Mouse (Mus musculus) forebrain, postnatal 0 days (tissue): ENCODE measurements around the gene AC109138.7. TPM values are rescaled to one million over a fixed set of nuclear protein-coding genes. Genes with fewer than 3 reads are reported as not detected.

Source experiments
- ATAC-seq: fragments of 200-750 bp; cut with Nextera tagmentation; 2 replicates; pipeline ENCODE4 v1.8.0; 2017; ENCODE audit warnings: mild to moderate bottlenecking, moderate library complexity
- DNase-seq: peaks from one replicate; pipeline ENCODE4 v3.0.0-alpha.2; 2015
- H3K27ac ChIP-seq: fragments of 300-500 bp; sonication (generic); 2 replicates; pipeline ENCODE4 v1.5.1; 2014; ENCODE audit warnings: low read depth, mild to moderate bottlenecking, antibody characterized with exemption, low read length, moderate library complexity, mixed read lengths
- H3K27me3 ChIP-seq: fragments of 300-500 bp; sonication (generic); 2 replicates; pipeline ENCODE4 v1.6.1; 2014; ENCODE audit warnings: mild to moderate bottlenecking, low read length, mixed read lengths; ENCODE audit not compliant: insufficient read depth
- H3K36me3 ChIP-seq: fragments of 300-500 bp; sonication (generic); 2 replicates; pipeline ENCODE4 v1.6.1; 2014; ENCODE audit warnings: mild to moderate bottlenecking, moderate library complexity; ENCODE audit not compliant: insufficient read depth
- H3K4me1 ChIP-seq: fragments of 300-500 bp; sonication (generic); 2 replicates; pipeline ENCODE4 v1.6.1; 2014; ENCODE audit warnings: antibody characterized with exemption; ENCODE audit not compliant: insufficient read depth
- H3K4me2 ChIP-seq: fragments of 300-500 bp; sonication (generic); 2 replicates; pipeline ENCODE4 v1.6.1; 2014; ENCODE audit warnings: low read depth, mild to moderate bottlenecking, moderate library complexity
- H3K4me3 ChIP-seq: fragments of 300-500 bp; sonication (generic); 2 replicates; pipeline ENCODE4 v1.5.1; 2014; ENCODE audit warnings: low read depth, low read length, mixed read lengths
- H3K9ac ChIP-seq: fragments of 300-500 bp; sonication (generic); 2 replicates; pipeline ENCODE4 v1.6.1; 2014; ENCODE audit warnings: mild to moderate bottlenecking
- H3K9me3 ChIP-seq: fragments of 300-500 bp; sonication (generic); 2 replicates; pipeline ENCODE4 v1.6.1; 2016; ENCODE audit warnings: low read length
- CTCF ChIP-seq: sonication (generic); IDR thresholded peaks from 2 replicates; pipeline ENCODE4 v1.5.1; 2016; ENCODE audit warnings: antibody characterized with exemption, control low read depth, low read depth
- WGBS: fragments of 180-500 bp; shearing (Covaris S2); extraction: QIAGEN DNeasy Blood & Tissue Kit; methylation state at CpG from one replicate; pipeline ENCODE4 v1.1.7; 2014; 5-methylcytosine and 5-hydroxymethylcytosine counted together
- polyA plus RNA-seq: library from polyadenylated mRNA; unstranded; fragments of >200 nt; fragmentation: Nextera tagmentation; extraction: Ambion mirVana; gene quantifications from 2 replicates; pipeline ENCODE4 v1.2.1, GENCODE M21; 2015
- total RNA-seq: library from RNA; depleted of rRNA; stranded (reverse); fragments of >200 nt; gene quantifications from 2 replicates; pipeline ENCODE4 v1.2.3, GENCODE M21; 2014

AC109138.7 gene
- total and polyA plus RNA-seq, 2 experiments from 2014 or later, result not detected

GRCm38 (mm10) chr19:4201291-4201909 is 12.8 kb upstream of the AC109138.7 start, which contains the start of gene Rad9a:
Rad9a (minus strand) TSS chr19:4201662.
- Histone ChIP-seq H3K36me3 (peaks cover 18% of the 10 kb centered on the region), H3K4me1 (peaks cover 15% of the 10 kb centered on the region; the same call in 1 of the 2 replicates), H3K27ac (0 out of 2 replicates have a peak within 1 kb of the TSS, but pooled peaks have one; percentile 50), H3K4me3 (peak within 1 kb of the TSS; percentile 61), H3K4me2 (peak within 1 kb of the TSS; percentile 95), H3K27me3 (no peaks in the 10 kb centered on the region), H3K9ac (peak within 1 kb of the TSS; percentile 72), H3K9me3 (no peaks in the 10 kb centered on the region)
- DNase-seq (peak; percentile 97), ATAC-seq (peak; percentile 91)
- TF ChIP-seq CTCF, result no peak
- WGBS, result under 1% methylated on average over 34 of the region's 34 CpGs

GRCm38 (mm10) chr19:4202149-4202548 is 12.0 kb upstream of the AC109138.7 start:
- Histone ChIP-seq H3K4me3 (peak overlapping the region; percentile 61), H3K4me2 (peak overlapping the region; percentile 95), H3K9ac (peak overlapping the region; percentile 72), H3K9me3 (no peaks in the 10 kb centered on the region), H3K27ac (no peak overlapping the region), H3K27me3 (no peaks in the 10 kb centered on the region), H3K36me3 (peaks cover 11% of the 10 kb centered on the region), H3K4me1 (peaks cover 15% of the 10 kb centered on the region; the same call in 1 of the 2 replicates)
- DNase-seq (no peak), ATAC-seq (0 out of 2 replicates have a peak, but pooled peaks have one; percentile 2)
- no peak for TF ChIP-seq CTCF
- 31% methylated on average over 7 of the region's 7 CpGs for WGBS

- Histone ChIP-seq H3K9ac (no peak overlapping the region), H3K36me3 (peaks cover 1% of the 10 kb centered on the region; the same call in 1 of the 2 replicates), H3K27ac (no peak overlapping the region), H3K9me3 (no peaks in the 10 kb centered on the region), H3K4me3 (no peak overlapping the region), H3K4me2 (no peak overlapping the region), H3K27me3 (no peaks in the 10 kb centered on the region), H3K4me1 (peaks cover 15% of the 10 kb centered on the region; the same call in 1 of the 2 replicates)
- TF ChIP-seq CTCF, result no peak
- no peak for ATAC-seq
- no peak for DNase-seq
- WGBS, result 64% methylated on average over 3 of the region's 3 CpGs
Measured at GRCm38 (mm10) chr19:4203148-4203547, 11.0 kb upstream of the AC109138.7 start.

GRCm38 (mm10) chr19:4203604-4204326 is 10.4 kb upstream of the AC109138.7 start:
- TF ChIP-seq CTCF, result no peak
- no peak overlapping the region for H3K27ac ChIP-seq
- no peaks in the 10 kb centered on the region for H3K9me3 ChIP-seq
- peaks cover 15% of the 10 kb centered on the region; the same call in 1 of the 2 replicates for H3K4me1 ChIP-seq
- H3K9ac ChIP-seq, result no peak overlapping the region
- no peak overlapping the region for H3K4me3 ChIP-seq
- ATAC-seq (no peak), DNase-seq (no peak)
- no peaks in the 10 kb centered on the region for H3K27me3 ChIP-seq
- no peaks in the 10 kb centered on the region for H3K36me3 ChIP-seq
- no peak overlapping the region for H3K4me2 ChIP-seq
- 61% methylated on average over 13 of the region's 13 CpGs for WGBS

GRCm38 (mm10) chr19:4204889-4205288 is 9.3 kb upstream of the AC109138.7 start:
- H3K4me1 ChIP-seq, result peaks cover 15% of the 10 kb centered on the region; the same call in 1 of the 2 replicates
- no peaks in the 10 kb centered on the region for H3K36me3 ChIP-seq
- whole genome bisulfite sequencing, result 47% methylated on average over 4 of the region's 4 CpGs
- ATAC-seq (no peak), DNase-seq (no peak)
- H3K27ac ChIP-seq, result no peak overlapping the region
- H3K4me3 ChIP-seq, result no peak overlapping the region
- H3K4me2 ChIP-seq, result no peak overlapping the region
- no peak for TF ChIP-seq CTCF
- H3K9me3 ChIP-seq, result no peaks in the 10 kb centered on the region
- no peaks in the 10 kb centered on the region for H3K27me3 ChIP-seq
- no peak overlapping the region for H3K9ac ChIP-seq

GRCm38 (mm10) chr19:4206971-4207370 is 7.2 kb upstream of the AC109138.7 start:
- H3K4me3 ChIP-seq, result no peak overlapping the region
- TF ChIP-seq CTCF, result peak; percentile 92
- 0 out of 2 replicates have a peak, but pooled peaks cover 4% of the 10 kb centered on the region for H3K4me1 ChIP-seq
- no peaks in the 10 kb centered on the region for H3K27me3 ChIP-seq
- WGBS, result 2% methylated on average over 2 of the region's 2 CpGs
- ATAC-seq (peak; percentile 70), DNase-seq (peak; percentile 58)
- H3K9ac ChIP-seq, result no peak overlapping the region
- no peak overlapping the region for H3K27ac ChIP-seq
- H3K9me3 ChIP-seq, result no peaks in the 10 kb centered on the region
- H3K4me2 ChIP-seq, result no peak overlapping the region
- H3K36me3 ChIP-seq, result no peaks in the 10 kb centered on the region

GRCm38 (mm10) chr19:4208563-4208962 is 5.6 kb upstream of the AC109138.7 start:
- WGBS, result 77% methylated on average over 5 of the region's 5 CpGs
- DNase-seq, result no peak
- H3K36me3 ChIP-seq, result no peaks in the 10 kb centered on the region
- no peaks in the 10 kb centered on the region for H3K4me1 ChIP-seq
- no peaks in the 10 kb centered on the region for H3K9me3 ChIP-seq
- H3K4me2 ChIP-seq, result no peak overlapping the region
- H3K9ac ChIP-seq, result no peak overlapping the region
- H3K27ac ChIP-seq, result no peak overlapping the region
- peaks cover 1% of the 10 kb centered on the region; the same call in 1 of the 2 replicates for H3K27me3 ChIP-seq
- no peak for ATAC-seq
- H3K4me3 ChIP-seq, result no peak overlapping the region
- TF ChIP-seq CTCF, result no peak
